Mouse (Mus musculus): ENCODE measurements at regions not wholly inside any gene's neighbourhood (a gene's known extent, or its start where the extent isn't known, plus 50 kb on each side); places are given as distances from the start of the nearest gene placed in this dataset.

- no peak for DNase-seq (ENCODE audit: low spot score in 2 of 2)
Observed at GRCm38 (mm10) chr1:47094498-47094897, 201.8 kb upstream of the Slc39a10 start.

- DNase-seq (ENCODE audit: low spot score in 2 of 2) = no peak
Observed at GRCm38 (mm10) chr1:47093289-47093947, 200.8 kb upstream of the Slc39a10 start.

- DNase-seq (ENCODE audit: low spot score in 2 of 2) = no peak
Observed at GRCm38 (mm10) chr1:47076423-47076822, 183.8 kb upstream of the Slc39a10 start.

- DNase-seq (ENCODE audit: low spot score in 2 of 2) = no peak
Observed at GRCm38 (mm10) chr1:47058149-47058548, 165.5 kb upstream of the Slc39a10 start.

GRCm38 (mm10) chr1:47057344-47057743 is 164.7 kb upstream of the Slc39a10 start:
- no peak for DNase-seq (ENCODE audit: low spot score in 2 of 2)

GRCm38 (mm10) chr1:47051109-47051508 is 158.5 kb upstream of the Slc39a10 start:
- no peak for DNase-seq (ENCODE audit: low spot score in 2 of 2)

- no peak for DNase-seq (ENCODE audit: low spot score in 2 of 2)
Observed at GRCm38 (mm10) chr1:47050492-47050891, 157.8 kb upstream of the Slc39a10 start.

GRCm38 (mm10) chr1:47037576-47037975 is 144.9 kb upstream of the Slc39a10 start:
- no peak for DNase-seq (ENCODE audit: low spot score in 2 of 2)

GRCm38 (mm10) chr1:47019356-47019755 is 126.7 kb upstream of the Slc39a10 start:
- DNase-seq (ENCODE audit: low spot score in 2 of 2) = no peak

GRCm38 (mm10) chr1:47014526-47014925 is 121.9 kb upstream of the Slc39a10 start:
- no peak for DNase-seq (ENCODE audit: low spot score in 2 of 2)

GRCm38 (mm10) chr1:47003746-47004145 is 111.1 kb upstream of the Slc39a10 start:
- no peak for DNase-seq (ENCODE audit: low spot score in 2 of 2)

GRCm38 (mm10) chr1:46999337-46999736 is 106.7 kb upstream of the Slc39a10 start:
- DNase-seq (ENCODE audit: low spot score in 2 of 2) = no peak

- DNase-seq (ENCODE audit: low spot score in 2 of 2) = no peak
Observed at GRCm38 (mm10) chr1:46985978-46986377, 93.3 kb upstream of the Slc39a10 start.

GRCm38 (mm10) chr1:46983093-46983492 is 90.4 kb upstream of the Slc39a10 start:
- DNase-seq (ENCODE audit: low spot score in 2 of 2) = no peak

- peak; percentile 11 to 45 for DNase-seq (ENCODE audit: low spot score in 2 of 2)
Observed at GRCm38 (mm10) chr1:46970470-46970869, 77.8 kb upstream of the Slc39a10 start.

GRCm38 (mm10) chr1:46968361-46968760 is 75.7 kb upstream of the Slc39a10 start:
- DNase-seq (ENCODE audit: low spot score in 2 of 2) = no peak

GRCm38 (mm10) chr1:46966917-46967266 is 74.2 kb upstream of the Slc39a10 start:
- no peak for DNase-seq (ENCODE audit: low spot score in 2 of 2)

- no peak for DNase-seq (ENCODE audit: low spot score in 2 of 2)
Observed at GRCm38 (mm10) chr1:46965996-46966916, 73.6 kb upstream of the Slc39a10 start.

GRCm38 (mm10) chr1:46963973-46964727 is 71.5 kb upstream of the Slc39a10 start:
- no peak for DNase-seq (ENCODE audit: low spot score in 2 of 2)
